Mouse (Mus musculus): ENCODE results near the gene Efna5. TPM values are rescaled to one million over a fixed set of nuclear protein-coding genes. Genes with fewer than 3 reads are reported as not detected.

The Efna5 gene
- polyA plus RNA-seq, 1 experiment from 2014 or later: 24.5 TPM

- H3K4me3 ChIP-seq: no peak overlapping the region
- H3K27me3 ChIP-seq (replicated peaks): no peaks in the 10 kb centered on the region
- H3K4me1 ChIP-seq (replicated peaks): peaks cover 13% of the 10 kb centered on the region
- no peak overlapping the region for H3K9ac ChIP-seq
- H3K4me2 ChIP-seq: no peak overlapping the region
- ATAC-seq (ENCODE audit: insufficient number of reproducible peaks, low FRiP score): no peak
- H3K36me3 ChIP-seq: no peaks in the 10 kb centered on the region
- no peaks in the 10 kb centered on the region for H3K9me3 ChIP-seq (replicated peaks)
- H3K27ac ChIP-seq (ENCODE audit: poor library complexity, severe bottlenecking): no peak overlapping the region
- 81% methylated on average over 5 of the region's 5 CpGs for WGBS
These were observed 105.7 kb downstream of the Efna5 start for GRCm38 (mm10) chr17:62775401-62775800.

GRCm38 (mm10) chr17:62774749-62775148, 106.4 kb downstream of the Efna5 start:
- WGBS: 86% methylated on average over 7 of the region's 7 CpGs
- no peaks in the 10 kb centered on the region for H3K36me3 ChIP-seq
- H3K4me1 ChIP-seq (replicated peaks): peaks cover 13% of the 10 kb centered on the region
- no peak overlapping the region for H3K4me3 ChIP-seq
- H3K9me3 ChIP-seq (replicated peaks): no peaks in the 10 kb centered on the region
- H3K9ac ChIP-seq: no peak overlapping the region
- H3K27me3 ChIP-seq (replicated peaks): no peaks in the 10 kb centered on the region
- H3K27ac ChIP-seq (ENCODE audit: poor library complexity, severe bottlenecking): no peak overlapping the region
- no peak overlapping the region for H3K4me2 ChIP-seq
- no peak for ATAC-seq (ENCODE audit: insufficient number of reproducible peaks, low FRiP score)

- H3K27me3 ChIP-seq (replicated peaks): no peaks in the 10 kb centered on the region
- WGBS: 81% methylated on average over 4 of the region's 4 CpGs
- no peak for ATAC-seq (ENCODE audit: insufficient number of reproducible peaks, low FRiP score)
- H3K4me2 ChIP-seq: no peak overlapping the region
- no peaks in the 10 kb centered on the region for H3K36me3 ChIP-seq
- H3K9me3 ChIP-seq (replicated peaks): no peaks in the 10 kb centered on the region
- no peak overlapping the region for H3K27ac ChIP-seq (ENCODE audit: poor library complexity, severe bottlenecking)
- H3K9ac ChIP-seq: no peak overlapping the region
- peaks cover 3% of the 10 kb centered on the region for H3K4me1 ChIP-seq (replicated peaks)
- H3K4me3 ChIP-seq: no peak overlapping the region
These were observed 114.4 kb downstream of the Efna5 start for GRCm38 (mm10) chr17:62766705-62767104.

GRCm38 (mm10) chr17:62765165-62765564, 116.0 kb downstream of the Efna5 start:
- 62% methylated on average over 4 of the region's 4 CpGs for WGBS
- H3K9me3 ChIP-seq (replicated peaks): no peaks in the 10 kb centered on the region
- no peak for ATAC-seq (ENCODE audit: insufficient number of reproducible peaks, low FRiP score)

GRCm38 (mm10) chr17:62756951-62757350, 124.2 kb downstream of the Efna5 start:
- no peak overlapping the region for H3K4me2 ChIP-seq
- 46% methylated on average over 3 of the region's 3 CpGs for WGBS
- peaks cover 44% of the 10 kb centered on the region for H3K4me1 ChIP-seq (replicated peaks)
- H3K4me3 ChIP-seq: no peak overlapping the region
- H3K27ac ChIP-seq (ENCODE audit: poor library complexity, severe bottlenecking): peak overlapping the region; percentile 12
- 0 out of 2 replicates have a peak overlapping the region, but pooled peaks have one; percentile 1 for H3K9ac ChIP-seq
- no peaks in the 10 kb centered on the region for H3K9me3 ChIP-seq (replicated peaks)
- no peak for ATAC-seq (ENCODE audit: insufficient number of reproducible peaks, low FRiP score)
- no peaks in the 10 kb centered on the region for H3K36me3 ChIP-seq
- no peaks in the 10 kb centered on the region for H3K27me3 ChIP-seq (replicated peaks)

More at GRCm38 (mm10) chr17:62765165-62765564, 116.0 kb downstream of the Efna5 start:
- peaks cover 18% of the 10 kb centered on the region for H3K4me1 ChIP-seq (replicated peaks)
- H3K36me3 ChIP-seq: no peaks in the 10 kb centered on the region
- no peaks in the 10 kb centered on the region for H3K27me3 ChIP-seq (replicated peaks)
- no peak overlapping the region for H3K4me2 ChIP-seq
- H3K4me3 ChIP-seq: no peak overlapping the region
- H3K9ac ChIP-seq: no peak overlapping the region
- H3K27ac ChIP-seq (ENCODE audit: poor library complexity, severe bottlenecking): no peak overlapping the region

- no peaks in the 10 kb centered on the region for H3K36me3 ChIP-seq
- no peaks in the 10 kb centered on the region for H3K9me3 ChIP-seq (replicated peaks)
- peak overlapping the region; percentile 57; the same call in 1 of the 2 replicates for H3K27ac ChIP-seq (ENCODE audit: poor library complexity, severe bottlenecking)
- WGBS: 47% methylated on average over 2 of the region's 2 CpGs
- no peaks in the 10 kb centered on the region for H3K27me3 ChIP-seq (replicated peaks)
- H3K9ac ChIP-seq: no peak overlapping the region
- H3K4me3 ChIP-seq: no peak overlapping the region
- ATAC-seq (ENCODE audit: insufficient number of reproducible peaks, low FRiP score): no peak
- H3K4me2 ChIP-seq: no peak overlapping the region
- H3K4me1 ChIP-seq (replicated peaks): peaks cover 38% of the 10 kb centered on the region
These were observed 125.5 kb downstream of the Efna5 start for GRCm38 (mm10) chr17:62755635-62756034.

GRCm38 (mm10) chr17:62754638-62755037, 126.5 kb downstream of the Efna5 start:
- H3K27me3 ChIP-seq (replicated peaks): no peaks in the 10 kb centered on the region
- no peak overlapping the region for H3K9ac ChIP-seq
- H3K9me3 ChIP-seq (replicated peaks): no peaks in the 10 kb centered on the region
- no peak overlapping the region for H3K4me3 ChIP-seq
- no peaks in the 10 kb centered on the region for H3K36me3 ChIP-seq
- H3K4me2 ChIP-seq: no peak overlapping the region
- H3K4me1 ChIP-seq (replicated peaks): peaks cover 37% of the 10 kb centered on the region
- 86% methylated on average over 4 of the region's 4 CpGs for WGBS
- no peak overlapping the region for H3K27ac ChIP-seq (ENCODE audit: poor library complexity, severe bottlenecking)
- no peak for ATAC-seq (ENCODE audit: insufficient number of reproducible peaks, low FRiP score)

- peaks cover 42% of the 10 kb centered on the region for H3K4me1 ChIP-seq (replicated peaks)
- no peaks in the 10 kb centered on the region for H3K27me3 ChIP-seq (replicated peaks)
- no peak overlapping the region for H3K9ac ChIP-seq
- H3K4me3 ChIP-seq: no peak overlapping the region
- H3K27ac ChIP-seq (ENCODE audit: poor library complexity, severe bottlenecking): no peak overlapping the region
- H3K9me3 ChIP-seq (replicated peaks): no peaks in the 10 kb centered on the region
- H3K36me3 ChIP-seq: no peaks in the 10 kb centered on the region
- 64% methylated on average over 2 of the region's 2 CpGs for WGBS
- no peak overlapping the region for H3K4me2 ChIP-seq
- ATAC-seq (ENCODE audit: insufficient number of reproducible peaks, low FRiP score): no peak
These were observed 128.7 kb downstream of the Efna5 start for GRCm38 (mm10) chr17:62752381-62752889.

GRCm38 (mm10) chr17:62750647-62751046, 130.5 kb downstream of the Efna5 start:
- H3K4me3 ChIP-seq: no peak overlapping the region

GRCm38 (mm10) chr17:62748803-62749619, 132.1 kb downstream of the Efna5 start:
- H3K27ac ChIP-seq (ENCODE audit: poor library complexity, severe bottlenecking): no peak overlapping the region
- H3K4me1 ChIP-seq (replicated peaks): peaks cover 21% of the 10 kb centered on the region
- H3K4me3 ChIP-seq: no peak overlapping the region
- peak; percentile 92 for ATAC-seq (ENCODE audit: insufficient number of reproducible peaks, low FRiP score)
- H3K4me2 ChIP-seq: peak overlapping the region; percentile 54
- no peaks in the 10 kb centered on the region for H3K9me3 ChIP-seq (replicated peaks)
- no peaks in the 10 kb centered on the region for H3K36me3 ChIP-seq
- H3K27me3 ChIP-seq (replicated peaks): no peaks in the 10 kb centered on the region
- peak overlapping the region; percentile 25; the same call in 1 of the 2 replicates for H3K9ac ChIP-seq
- WGBS: 21% methylated on average over 16 of the region's 16 CpGs

More at GRCm38 (mm10) chr17:62750647-62751046, 130.5 kb downstream of the Efna5 start:
- H3K4me1 ChIP-seq (replicated peaks): peaks cover 29% of the 10 kb centered on the region
- H3K9me3 ChIP-seq (replicated peaks): no peaks in the 10 kb centered on the region
- WGBS: 56% methylated on average over 3 of the region's 3 CpGs
- no peaks in the 10 kb centered on the region for H3K36me3 ChIP-seq
- no peak overlapping the region for H3K27ac ChIP-seq (ENCODE audit: poor library complexity, severe bottlenecking)
- H3K9ac ChIP-seq: no peak overlapping the region
- H3K4me2 ChIP-seq: no peak overlapping the region
- no peaks in the 10 kb centered on the region for H3K27me3 ChIP-seq (replicated peaks)
- no peak for ATAC-seq (ENCODE audit: insufficient number of reproducible peaks, low FRiP score)

- H3K9ac ChIP-seq: no peak overlapping the region
- no peaks in the 10 kb centered on the region for H3K27me3 ChIP-seq (replicated peaks)
- H3K4me3 ChIP-seq: no peak overlapping the region
- H3K4me2 ChIP-seq: no peak overlapping the region
- ATAC-seq (ENCODE audit: insufficient number of reproducible peaks, low FRiP score): no peak
- peaks cover 21% of the 10 kb centered on the region for H3K4me1 ChIP-seq (replicated peaks)
- WGBS: 79% methylated on average over 8 of the region's 8 CpGs
- no peaks in the 10 kb centered on the region for H3K36me3 ChIP-seq
- no peak overlapping the region for H3K27ac ChIP-seq (ENCODE audit: poor library complexity, severe bottlenecking)
- H3K9me3 ChIP-seq (replicated peaks): no peaks in the 10 kb centered on the region
These were observed 133.7 kb downstream of the Efna5 start for GRCm38 (mm10) chr17:62747381-62747780.

All from heart, embryonic 12.5 days (tissue).